Mouse (Mus musculus): ENCODE results near the gene Gabarapl2. TPM values are rescaled to one million over a fixed set of nuclear protein-coding genes. Genes with fewer than 3 reads are reported as not detected.

The Gabarapl2 gene
- total RNA-seq, 4 experiments from 2014 or later = 112 to 138 (median 117) TPM

- DNase-seq (ENCODE audit: low spot score in 2 of 2) = no peak
Observed at GRCm38 (mm10) chr8:111967246-111967870, 26.9 kb downstream of the Gabarapl2 start.

- no peak for DNase-seq (ENCODE audit: low spot score in 2 of 2)
Observed at GRCm38 (mm10) chr8:111968541-111968940, 28.0 kb downstream of the Gabarapl2 start.

DNA sequence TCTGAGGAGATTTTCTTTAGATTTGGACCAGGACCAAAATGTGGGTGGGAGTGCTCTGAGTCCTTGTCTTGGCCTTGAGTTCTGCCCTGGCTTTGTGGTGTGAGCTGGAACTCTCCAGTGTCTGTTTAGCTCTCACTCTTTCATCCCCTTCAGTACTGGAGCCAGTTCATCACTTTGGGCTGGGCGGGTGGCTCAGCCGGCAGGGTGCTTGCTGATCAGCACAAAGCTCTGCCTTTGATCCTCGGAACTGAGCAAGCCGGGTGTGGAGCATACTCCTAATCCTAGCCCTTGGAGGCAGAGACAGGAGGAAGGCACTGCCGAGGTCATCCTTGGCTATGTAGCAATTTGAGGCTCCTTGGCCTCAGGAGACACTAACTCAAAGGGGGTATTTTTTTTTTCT, 28.5 kb downstream of the Gabarapl2 start:
- no peak for DNase-seq (ENCODE audit: low spot score in 2 of 2)

DNA sequence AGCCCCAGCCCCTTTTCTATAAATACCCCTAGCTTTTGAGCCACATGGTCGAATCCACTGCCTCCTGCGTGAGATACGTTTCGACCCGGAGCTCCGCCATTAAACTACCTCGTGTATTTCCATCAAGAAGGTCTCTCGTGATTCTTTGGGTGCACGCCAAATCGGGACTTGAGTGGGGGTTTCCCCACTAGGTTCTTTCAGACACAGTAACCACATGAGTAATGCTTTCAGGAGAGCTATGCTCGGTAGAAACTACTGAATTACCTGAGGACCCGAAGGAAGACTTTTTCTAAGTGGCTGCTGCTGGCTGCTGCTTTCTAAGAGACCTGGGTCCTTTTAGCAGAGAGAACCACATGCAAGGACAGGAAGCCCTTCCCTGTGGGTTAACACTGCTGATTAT, 33.6 kb downstream of the Gabarapl2 start:
- no peak for DNase-seq (ENCODE audit: low spot score in 2 of 2)

- DNase-seq (ENCODE audit: low spot score in 2 of 2) = no peak
Observed at GRCm38 (mm10) chr8:111975706-111976105, 35.2 kb downstream of the Gabarapl2 start.

DNA sequence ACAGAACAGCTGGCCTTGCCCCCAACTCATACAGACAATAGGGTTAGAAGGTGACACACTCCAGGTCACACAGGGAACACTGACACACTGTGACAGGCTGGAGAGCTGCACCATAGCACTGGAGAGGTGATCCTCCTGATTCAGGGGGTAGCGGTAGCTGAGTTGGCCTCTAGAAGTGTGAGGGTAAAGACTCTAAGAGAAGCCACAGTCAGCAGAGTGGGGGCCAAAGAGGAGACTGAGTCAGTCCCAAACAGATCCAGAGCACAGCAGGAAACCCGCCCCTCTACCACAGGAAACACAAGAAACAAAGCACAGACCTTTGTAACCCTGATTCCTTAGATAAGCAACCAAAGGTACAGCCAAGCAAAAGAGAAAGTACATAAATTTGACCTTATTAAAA, 35.8 kb downstream of the Gabarapl2 start:
- DNase-seq (ENCODE audit: low spot score in 2 of 2) = no peak

DNA sequence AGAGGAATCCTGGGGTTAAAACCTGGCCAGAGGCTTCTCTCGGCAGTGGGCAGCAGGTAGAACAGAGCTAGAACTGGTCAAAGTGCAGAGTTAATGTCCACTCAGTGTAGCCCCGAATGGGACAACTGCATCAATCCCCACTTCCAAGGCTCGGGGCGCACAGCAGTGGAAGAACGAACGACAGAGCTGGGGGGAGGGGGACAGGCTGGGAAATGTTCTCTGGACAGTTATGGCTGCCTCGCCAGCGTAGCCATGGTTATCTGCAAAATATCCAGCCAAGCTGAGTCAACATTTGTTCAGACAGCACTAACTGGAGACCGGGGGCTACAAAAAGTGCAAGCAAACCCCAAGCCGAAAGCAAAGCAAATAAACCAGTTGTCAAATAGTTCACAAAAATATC, 37.6 kb downstream of the Gabarapl2 start:
- DNase-seq (ENCODE audit: low spot score in 2 of 2) = no peak

DNA sequence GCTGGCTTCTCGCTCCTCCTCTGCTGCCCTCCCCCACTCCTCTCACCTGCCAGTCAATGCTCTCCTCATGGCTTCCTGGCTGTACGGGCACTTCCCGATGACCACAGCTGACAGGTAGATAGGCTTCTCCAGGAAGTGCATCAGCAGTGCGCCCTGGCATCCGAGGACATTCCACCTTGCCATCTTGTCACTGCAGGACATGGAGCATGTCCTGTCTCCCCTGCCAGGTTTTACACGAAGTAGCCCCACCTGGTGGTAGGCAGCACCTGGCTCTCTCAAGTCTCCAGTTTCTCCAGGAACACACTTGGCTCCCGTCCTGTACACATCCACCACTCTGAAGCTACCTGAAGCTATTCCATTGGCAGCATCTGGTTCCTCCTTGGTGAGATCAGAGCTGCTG, 41.6 kb downstream of the Gabarapl2 start:
- no peak for DNase-seq (ENCODE audit: low spot score in 2 of 2)

GRCm38 (mm10) chr8:111984511-111984910, 44.0 kb downstream of the Gabarapl2 start:
- no peak for DNase-seq (ENCODE audit: low spot score in 2 of 2)

DNA sequence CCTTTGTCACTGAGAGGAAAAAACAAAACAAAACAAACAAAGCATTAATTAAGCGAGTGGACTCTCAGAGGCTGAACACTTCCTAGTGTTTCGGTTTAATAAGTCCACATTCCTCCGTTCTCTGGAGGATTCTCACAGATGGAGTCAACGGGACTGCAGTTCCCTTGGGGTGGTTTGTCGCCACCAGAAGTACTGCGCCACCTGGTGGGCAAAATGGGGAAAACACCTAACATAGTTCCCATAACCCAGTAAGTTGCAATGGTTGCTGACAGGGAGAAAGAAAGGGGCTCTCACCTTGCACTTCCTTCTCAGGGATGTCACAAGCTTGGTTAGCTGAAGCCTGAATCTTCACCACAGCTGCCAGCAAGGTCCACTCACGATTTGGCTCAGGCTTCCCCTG, 49.4 kb downstream of the Gabarapl2 start:
- peak; percentile 49 to 56 for DNase-seq (ENCODE audit: low spot score in 2 of 2)

DNA sequence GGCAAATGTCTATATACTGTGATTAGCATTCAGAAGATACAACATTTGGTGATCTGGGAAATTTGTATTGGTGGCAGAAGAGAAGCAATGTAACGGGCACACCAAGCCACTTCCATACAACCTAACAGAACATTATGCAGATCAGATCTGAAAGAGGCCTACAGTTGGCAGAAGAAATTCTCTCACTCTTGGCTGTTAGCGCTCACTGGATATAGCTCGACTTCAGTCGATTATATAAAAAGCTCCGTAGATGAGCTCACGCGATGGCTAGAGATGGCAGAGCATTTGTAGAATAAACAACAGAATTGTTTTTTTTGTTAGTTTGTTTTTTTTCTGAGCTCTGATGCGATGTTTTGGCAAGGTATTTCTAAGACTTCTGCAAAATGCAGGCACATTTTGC, 50.8 kb downstream of the Gabarapl2 start:
- DNase-seq (ENCODE audit: low spot score in 2 of 2) = no peak

- DNase-seq (ENCODE audit: low spot score in 2 of 2) = peak; percentile 49 to 63
Observed at GRCm38 (mm10) chr8:111992013-111992702, 51.7 kb downstream of the Gabarapl2 start, which contains the start of gene Adat1. TSS of gene Adat1 (minus strand) at chr8:111992302.

- DNase-seq (ENCODE audit: low spot score in 2 of 2) = no peak
Observed at GRCm38 (mm10) chr8:111992703-111993039, 52.2 kb downstream of the Gabarapl2 start.

Other genes starting within 250 kb of the Gabarapl2 start
- under 1 TPM in 1 of 4 experiments, not detected in 3; 0.35 TPM for gene Ctrb1, start 249.7 kb upstream of the Gabarapl2 start, total RNA-seq (2022)
- gene Bcar1, start 196.9 kb upstream of the Gabarapl2 start, total RNA-seq (2022) = 10 to 100 TPM; 10.7 to 11.1 (median 10.8) TPM
- gene Cfdp1, start 86.4 kb upstream of the Gabarapl2 start, total RNA-seq (2022) = 10 to 100 TPM; 11.7 to 17.6 (median 14.7) TPM
- gene Tmem170, start 64.0 kb upstream of the Gabarapl2 start, total RNA-seq (2022) = 1 to 10 TPM; 1.9 to 2.2 (median 2.1) TPM
- not detected for gene Chst5, start 30.3 kb upstream of the Gabarapl2 start, total RNA-seq (2022)
- 1 to 10 TPM in 1 of 4 experiments, under 1 TPM in 3; 0.41 to 1.0 (median 0.74) TPM for gene Tmem231, start 6.8 kb upstream of the Gabarapl2 start, total RNA-seq (2022)
- 1 to 10 TPM; 1.7 to 2.5 (median 2.3) TPM for gene Adat1, start 51.6 kb downstream of the Gabarapl2 start, total RNA-seq (2022)
- gene Kars, start 70.6 kb downstream of the Gabarapl2 start, total RNA-seq (2022) = 100 to 1,000 TPM; 128 to 150 (median 134) TPM
- gene Terf2ip, start 70.7 kb downstream of the Gabarapl2 start, total RNA-seq (2022) = 10 to 100 TPM in 1 of 4 experiments, 1 to 10 TPM in 3; 8.6 to 10.6 (median 9.2) TPM
- gene Gm6793, start 74.3 kb downstream of the Gabarapl2 start, total RNA-seq (2022) = not detected

Data from gastrocnemius, adult 8-10 months (tissue).